Mouse (Mus musculus) small intestine, adult 2 months (tissue): ENCODE data around the gene E130308A19Rik. TPM values are rescaled to one million over a fixed set of nuclear protein-coding genes. Genes with fewer than 3 reads are reported as not detected.

ENCODE experiments used
- H3K27ac ChIP-seq: fragments of 200-500 bp; 2 replicates; pipeline ENCODE4 v1.5.1; 2012; ENCODE audit warnings: low read depth, low read length, control low read depth, inconsistent platforms; ENCODE audit not compliant: insufficient read depth
- H3K27me3 ChIP-seq: fragments of 200-500 bp; 2 replicates; pipeline ENCODE4 v1.6.1; 2012; ENCODE audit warnings: mild to moderate bottlenecking, moderate library complexity, low read length, inconsistent platforms; ENCODE audit not compliant: control insufficient read depth, insufficient read depth
- H3K36me3 ChIP-seq: fragments of 200-500 bp; 2 replicates; pipeline ENCODE4 v1.6.1; 2012; ENCODE audit warnings: mild to moderate bottlenecking, low read length, control low read depth, inconsistent platforms; ENCODE audit not compliant: control insufficient read depth, insufficient read depth
- H3K4me1 ChIP-seq: fragments of 200-500 bp; 2 replicates; pipeline ENCODE4 v1.6.1; 2012; ENCODE audit warnings: low read length, inconsistent platforms, mixed read lengths; ENCODE audit not compliant: control insufficient read depth, insufficient read depth, insufficient read length
- H3K4me3 ChIP-seq: fragments of 200-500 bp; 2 replicates; pipeline ENCODE4 v1.5.1; 2012; ENCODE audit warnings: low read depth, mild to moderate bottlenecking, control low read depth, inconsistent platforms, low read length, moderate library complexity
- CTCF ChIP-seq: fragments of 200-500 bp; IDR thresholded peaks from 2 replicates; pipeline ENCODE4 v1.5.1; 2012; ENCODE audit warnings: low read depth, mild to moderate bottlenecking, control low read depth, inconsistent platforms, low read length, moderate library complexity, mixed read lengths; ENCODE audit not compliant: insufficient replicate concordance, insufficient read length; ENCODE audit errors: extremely low read depth
- POLR2A ChIP-seq: fragments of 200-500 bp; IDR thresholded peaks from 2 replicates; pipeline ENCODE4 v1.6.1; 2012; ENCODE audit warnings: low read depth, mild to moderate bottlenecking, control low read depth, inconsistent platforms, low read length, moderate library complexity
- WGBS: fragments of 180-500 bp; shearing (Covaris S2); methylation state at CpG from one replicate; pipeline ENCODE4 v1.1.7; 2018; 5-methylcytosine and 5-hydroxymethylcytosine counted together
- polyA plus RNA-seq: library from polyadenylated mRNA; depleted of rRNA; stranded (reverse); fragments of >200 nt; gene quantifications from 2 replicates; pipeline ENCODE4 v1.2.3, GENCODE M21; 2012

Gene E130308A19Rik
- polyA plus RNA-seq, 1 experiment, result 4.3 TPM

DNA sequence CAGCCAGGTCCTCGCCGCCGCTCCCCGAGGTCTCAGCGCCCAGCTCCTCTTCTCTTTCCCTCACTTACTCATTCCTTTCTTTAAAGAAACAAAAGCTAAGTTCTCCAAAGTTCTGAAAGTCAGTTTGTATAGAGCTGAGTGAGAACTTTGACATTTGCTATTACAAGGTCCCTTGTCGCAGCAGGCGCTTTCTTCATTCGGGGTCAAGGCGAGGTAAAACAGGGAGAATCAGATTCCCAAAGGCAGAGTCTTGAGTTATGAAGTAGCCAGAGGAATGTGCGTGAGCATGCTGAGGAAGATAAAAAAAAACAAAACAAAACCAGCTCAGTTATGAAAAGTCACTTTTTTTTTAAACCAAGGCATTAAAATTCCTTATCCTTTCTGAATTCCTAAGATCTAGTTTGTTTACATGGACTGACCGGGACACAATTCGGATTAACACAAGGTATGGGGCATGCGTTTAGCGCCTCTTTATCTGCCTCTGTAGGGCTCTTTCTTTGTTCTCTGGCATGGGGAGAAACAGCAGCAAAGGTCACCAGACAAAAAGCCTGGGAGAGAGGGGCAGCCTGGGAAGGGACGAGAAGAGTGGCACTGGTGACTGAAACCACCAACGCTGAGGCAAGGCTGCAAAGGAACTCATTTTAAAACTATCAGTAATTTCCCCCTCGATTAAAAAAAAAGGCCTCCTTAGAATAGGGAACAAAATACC, 146.3 kb downstream of the E130308A19Rik start:
- no peak for TF ChIP-seq CTCF
- TF ChIP-seq POLR2A, result no peak
- 85% methylated on average over 17 of the region's 17 CpGs for WGBS
- Histone ChIP-seq H3K4me1 (no peaks in the 10 kb centered on the region), H3K36me3 (peaks cover 38% of the 10 kb centered on the region), H3K27me3 (no peaks in the 10 kb centered on the region), H3K27ac (no peak overlapping the region), H3K4me3 (no peak overlapping the region)

DNA sequence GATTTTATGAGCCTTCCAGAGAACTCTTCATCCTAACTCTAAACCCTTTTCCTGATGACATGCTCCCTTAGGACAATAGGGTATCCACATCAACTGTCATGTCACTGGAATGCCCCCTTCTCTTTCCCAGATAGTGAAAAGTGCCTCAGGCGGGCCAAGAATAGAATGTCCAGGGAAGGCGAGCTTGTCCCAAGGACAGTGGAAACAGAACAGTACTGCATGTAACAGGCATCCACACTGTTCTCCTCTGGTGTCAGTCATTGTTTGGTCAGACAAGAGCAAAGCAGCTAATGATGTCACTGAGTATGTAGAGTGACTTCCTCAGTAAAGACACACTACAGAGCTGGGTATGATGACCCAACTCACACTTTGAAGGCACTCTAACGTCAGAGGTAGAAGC, 151.8 kb downstream of the E130308A19Rik start:
- Histone ChIP-seq H3K27ac (no peak overlapping the region), H3K36me3 (peaks cover 17% of the 10 kb centered on the region), H3K4me1 (no peaks in the 10 kb centered on the region), H3K4me3 (no peak overlapping the region), H3K27me3 (no peaks in the 10 kb centered on the region)
- TF ChIP-seq POLR2A, result no peak
- no peak for TF ChIP-seq CTCF
- whole genome bisulfite sequencing, result 71% methylated on average over 3 of the region's 3 CpGs

DNA sequence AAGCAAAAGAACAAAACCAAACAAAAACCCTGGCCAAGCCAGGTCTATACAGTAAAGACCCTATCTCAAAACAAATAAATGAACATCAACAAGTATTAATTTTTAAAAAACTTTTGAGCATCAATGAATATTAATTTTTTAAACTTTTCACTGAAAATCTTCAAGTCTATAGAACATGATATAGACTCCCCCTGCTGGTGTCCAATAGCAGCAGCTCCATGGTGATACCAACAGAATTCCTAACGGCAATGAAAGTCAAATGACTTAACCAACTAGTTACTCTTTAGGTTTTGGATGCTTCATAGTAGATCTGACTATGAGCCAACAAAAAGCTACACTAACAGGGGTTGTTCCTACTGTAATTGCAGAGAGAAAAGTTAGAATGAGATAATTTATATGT, 154.6 kb downstream of the E130308A19Rik start:
- H3K4me1 ChIP-seq, result no peaks in the 10 kb centered on the region
- TF ChIP-seq CTCF (no peak), POLR2A (no peak)
- no peak overlapping the region for H3K4me3 ChIP-seq
- H3K27me3 ChIP-seq, result no peaks in the 10 kb centered on the region
- 9% methylated on average over 1 of the region's 1 CpGs for WGBS
- peaks cover 2% of the 10 kb centered on the region; the same call in 1 of the 2 replicates for H3K36me3 ChIP-seq
- H3K27ac ChIP-seq, result no peak overlapping the region

GRCm38 (mm10) chr4:59782853-59783684, 157.1 kb downstream of the E130308A19Rik start:
- H3K36me3 ChIP-seq, result no peaks in the 10 kb centered on the region
- under 1% methylated on average over 47 of the region's 47 CpGs for WGBS
- no peaks in the 10 kb centered on the region for H3K4me1 ChIP-seq
- no peak for TF ChIP-seq POLR2A
- TF ChIP-seq CTCF, result no peak
- 0 out of 2 replicates have a peak overlapping the region, but pooled peaks have one; percentile 19 for H3K27ac ChIP-seq
- no peaks in the 10 kb centered on the region for H3K27me3 ChIP-seq
- H3K4me3 ChIP-seq, result peak overlapping the region; percentile 93

DNA sequence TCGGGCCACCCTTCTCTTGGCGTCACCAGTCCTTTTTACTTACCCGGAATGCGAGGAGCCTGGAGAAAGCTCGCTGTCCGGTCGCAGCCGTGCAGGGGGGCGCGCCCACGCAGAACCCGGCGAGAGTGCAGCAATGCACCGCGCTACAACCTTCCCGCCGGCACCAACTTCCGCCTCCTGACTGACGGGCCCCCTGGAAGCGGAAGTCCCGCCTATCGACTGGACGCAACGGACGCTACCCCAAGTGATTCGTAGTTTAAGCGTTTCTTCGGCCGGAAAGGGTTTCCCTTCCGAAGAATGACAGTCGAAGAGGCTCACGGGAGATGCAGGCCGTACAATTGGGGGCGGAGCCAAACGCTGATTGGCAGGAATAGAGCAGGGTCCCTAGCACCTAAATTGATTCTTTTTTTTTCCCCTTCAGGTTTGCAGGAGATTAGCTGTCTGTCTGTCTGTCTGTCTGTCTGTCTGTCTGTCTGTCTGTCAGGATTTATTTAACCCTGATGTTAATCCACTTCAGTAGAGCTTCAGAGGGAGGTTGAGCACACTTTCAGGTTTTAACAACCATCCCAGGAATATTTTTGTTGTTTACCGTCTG, 157.8 kb downstream of the E130308A19Rik start:
- under 1% methylated on average over 36 of the region's 36 CpGs for WGBS
- Histone ChIP-seq H3K36me3 (no peaks in the 10 kb centered on the region), H3K4me1 (no peaks in the 10 kb centered on the region), H3K27me3 (no peaks in the 10 kb centered on the region), H3K4me3 (peak overlapping the region; percentile 93), H3K27ac (0 out of 2 replicates have a peak overlapping the region, but pooled peaks have one; percentile 19)
- TF ChIP-seq POLR2A (peak; percentile 33; the same call in 1 of the 2 replicates), CTCF (no peak)

DNA sequence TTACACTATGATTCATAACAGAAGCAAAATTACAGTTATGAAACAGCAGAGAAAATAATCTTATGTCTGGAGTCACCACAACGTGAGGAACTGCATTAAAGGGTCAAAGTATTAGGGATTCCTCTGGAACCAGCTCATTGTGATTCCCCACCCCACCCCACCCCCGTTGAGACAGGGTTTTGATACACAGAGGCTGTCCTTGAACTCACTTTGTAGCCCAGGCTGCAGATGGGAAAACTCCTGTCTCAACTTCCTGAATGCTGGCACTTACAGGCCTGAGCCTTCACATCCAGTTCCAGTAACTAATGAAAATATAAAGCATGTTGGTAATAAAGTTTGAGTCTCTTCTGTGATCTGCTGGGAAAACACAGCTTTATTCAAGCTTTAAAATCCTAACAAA, 159.4 kb downstream of the E130308A19Rik start:
- TF ChIP-seq CTCF (no peak), POLR2A (no peak)
- Histone ChIP-seq H3K27me3 (no peaks in the 10 kb centered on the region), H3K27ac (no peak overlapping the region), H3K36me3 (no peaks in the 10 kb centered on the region), H3K4me1 (no peaks in the 10 kb centered on the region), H3K4me3 (no peak overlapping the region)
- 22% methylated on average over 2 of the region's 2 CpGs for WGBS
